Mouse (Mus musculus): ENCODE data around the gene Abcc1. TPM values are rescaled to one million over a fixed set of nuclear protein-coding genes. Genes with fewer than 3 reads are reported as not detected.

Abcc1 gene
- total and polyA plus RNA-seq, 3 experiments, result 30.2 to 49.7 (median 37.4) TPM

GRCm38 (mm10) chr16:14351571-14351970 is 9.8 kb upstream of the Abcc1 start:
- Histone ChIP-seq H3K4me2 (ENCODE audit: insufficient read depth, low read depth, poor library complexity, severe bottlenecking) (no peak overlapping the region), H3K4me3 (replicated peaks in 1 of 3; ENCODE audit: low read depth in 2 of 3, low read length in 2 of 3, poor library complexity in 1 of 3) (no peak overlapping the region), H3K79me2 (replicated peaks; ENCODE audit: control insufficient read depth, extremely low read depth, insufficient read depth, poor library complexity, severe bottlenecking) (no peaks in the 10 kb centered on the region), H3K27ac (ENCODE audit: insufficient read depth, low read depth) (no peak overlapping the region), H3K27me3 (replicated peaks) (no peaks in the 10 kb centered on the region), H3K36me3 (replicated peaks in 1 of 2; ENCODE audit: control insufficient read depth in 1 of 2, insufficient read depth in 1 of 2, low read length in 1 of 2) (no peaks in the 10 kb centered on the region), H3K9ac (ENCODE audit: insufficient read depth, low read depth) (no peak overlapping the region), H3K9me3 (replicated peaks; ENCODE audit: low read length) (no peaks in the 10 kb centered on the region), H3K4me1 (ENCODE audit: control insufficient read depth in 1 of 2, insufficient read depth in 2 of 2) (peaks cover 16 to 42% of the 10 kb centered on the region in 2 experiments)
- DNase-seq (ENCODE audit: extremely low read depth), result no peak
- in situ Hi-C loops (cut with MboI; ENCODE audit: low pct_ligation_motif_present, low pct_unique_long_range_greater_than_20kb, low sequenced_read_pairs), result no loop called here
- TF ChIP-seq NELFE (IDR thresholded peaks at IDR 0.05; ENCODE audit: low read depth, low read length) (no peak), KAT2A (IDR thresholded peaks at IDR 0.05; ENCODE audit: insufficient replicate concordance, low read length) (no peak)
- dilution Hi-C loops (cut with MboI; ENCODE audit: extremely low pct_ligation_motif_present, extremely low pct_unique_long_range_greater_than_20kb, low sequenced_read_pairs), result no loop called here

- Histone ChIP-seq H3K4me1 (ENCODE audit: control insufficient read depth in 1 of 2, insufficient read depth in 2 of 2) (peaks cover 16 to 42% of the 10 kb centered on the region in 2 experiments), H3K27me3 (replicated peaks) (no peaks in the 10 kb centered on the region), H3K9me3 (replicated peaks; ENCODE audit: low read length) (no peaks in the 10 kb centered on the region), H3K36me3 (replicated peaks in 1 of 2; ENCODE audit: control insufficient read depth in 1 of 2, insufficient read depth in 1 of 2, low read length in 1 of 2) (no peaks in the 10 kb centered on the region), H3K27ac (ENCODE audit: insufficient read depth, low read depth) (no peak overlapping the region), H3K79me2 (replicated peaks; ENCODE audit: control insufficient read depth, extremely low read depth, insufficient read depth, poor library complexity, severe bottlenecking) (no peaks in the 10 kb centered on the region), H3K9ac (ENCODE audit: insufficient read depth, low read depth) (no peak overlapping the region), H3K4me3 (replicated peaks in 1 of 3; ENCODE audit: low read depth in 2 of 3, low read length in 2 of 3, poor library complexity in 1 of 3) (no peak overlapping the region), H3K4me2 (ENCODE audit: insufficient read depth, low read depth, poor library complexity, severe bottlenecking) (no peak overlapping the region)
- TF ChIP-seq POLR2AphosphoS2 (IDR thresholded peaks at IDR 0.05; ENCODE audit: low read depth, low read length), result no peak
- TF ChIP-seq USF2 (conservative IDR thresholded peaks at IDR 0.05; ENCODE audit: low read depth, low read length), result no peak
- TF ChIP-seq ETS1 (conservative IDR thresholded peaks at IDR 0.05; ENCODE audit: low read depth, low read length), result no peak
- TF ChIP-seq PAX5 (IDR thresholded peaks at IDR 0.05; ENCODE audit: low read length), result no peak
- no peak for TF ChIP-seq POLR2A (IDR thresholded peaks at IDR 0.05; ENCODE audit: low read depth, low read length)
- TF ChIP-seq CHD2 (IDR thresholded peaks at IDR 0.05; ENCODE audit: low read length), result no peak
- TF ChIP-seq JUN (IDR thresholded peaks at IDR 0.05; ENCODE audit: insufficient read depth, low read depth, low read length), result no peak
- TF ChIP-seq MAZ (IDR thresholded peaks at IDR 0.05; ENCODE audit: low read depth, low read length), result no peak
- in situ Hi-C loops (cut with MboI; ENCODE audit: low pct_ligation_motif_present, low pct_unique_long_range_greater_than_20kb, low sequenced_read_pairs) (no loop called here), dilution Hi-C loops (cut with MboI; ENCODE audit: extremely low pct_ligation_motif_present, extremely low pct_unique_long_range_greater_than_20kb, low sequenced_read_pairs) (no loop called here)
- no peak for DNase-seq (ENCODE audit: extremely low read depth)
These were observed 9.1 kb upstream of the Abcc1 start for GRCm38 (mm10) chr16:14352234-14352633.

GRCm38 (mm10) chr16:14352663-14353062 is 8.7 kb upstream of the Abcc1 start:
- H3K4me2 ChIP-seq (ENCODE audit: insufficient read depth, low read depth, poor library complexity, severe bottlenecking), result no peak overlapping the region
- TF ChIP-seq CHD2 (IDR thresholded peaks at IDR 0.05; ENCODE audit: low read length) (no peak), MAFK (IDR thresholded peaks at IDR 0.05; ENCODE audit: insufficient replicate concordance, low read length) (peak; percentile 97), ZNF384 (IDR thresholded peaks at IDR 0.05; ENCODE audit: low read depth, low read length) (peak; percentile 66)
- no peaks in the 10 kb centered on the region for H3K36me3 ChIP-seq (replicated peaks in 1 of 2; ENCODE audit: control insufficient read depth in 1 of 2, insufficient read depth in 1 of 2, low read length in 1 of 2)
- in situ Hi-C loops (cut with MboI; ENCODE audit: low pct_ligation_motif_present, low pct_unique_long_range_greater_than_20kb, low sequenced_read_pairs), result no loop called here
- H3K79me2 ChIP-seq (replicated peaks; ENCODE audit: control insufficient read depth, extremely low read depth, insufficient read depth, poor library complexity, severe bottlenecking), result no peaks in the 10 kb centered on the region
- no peaks in the 10 kb centered on the region for H3K9me3 ChIP-seq (replicated peaks; ENCODE audit: low read length)
- H3K4me1 ChIP-seq (ENCODE audit: control insufficient read depth in 1 of 2, insufficient read depth in 2 of 2), result peaks cover 16 to 42% of the 10 kb centered on the region in 2 experiments
- no peak overlapping the region for H3K9ac ChIP-seq (ENCODE audit: insufficient read depth, low read depth)
- no peak overlapping the region for H3K27ac ChIP-seq (ENCODE audit: insufficient read depth, low read depth)
- DNase-seq (ENCODE audit: extremely low read depth), result peak; percentile 38
- H3K4me3 ChIP-seq (replicated peaks in 1 of 3; ENCODE audit: low read depth in 2 of 3, low read length in 2 of 3, poor library complexity in 1 of 3), result no peak overlapping the region
- no peaks in the 10 kb centered on the region for H3K27me3 ChIP-seq (replicated peaks)
- dilution Hi-C loops (cut with MboI; ENCODE audit: extremely low pct_ligation_motif_present, extremely low pct_unique_long_range_greater_than_20kb, low sequenced_read_pairs), result no loop called here
